Mouse (Mus musculus): ENCODE data around the gene Ccdc54.

Ccdc54 gene

DNA sequence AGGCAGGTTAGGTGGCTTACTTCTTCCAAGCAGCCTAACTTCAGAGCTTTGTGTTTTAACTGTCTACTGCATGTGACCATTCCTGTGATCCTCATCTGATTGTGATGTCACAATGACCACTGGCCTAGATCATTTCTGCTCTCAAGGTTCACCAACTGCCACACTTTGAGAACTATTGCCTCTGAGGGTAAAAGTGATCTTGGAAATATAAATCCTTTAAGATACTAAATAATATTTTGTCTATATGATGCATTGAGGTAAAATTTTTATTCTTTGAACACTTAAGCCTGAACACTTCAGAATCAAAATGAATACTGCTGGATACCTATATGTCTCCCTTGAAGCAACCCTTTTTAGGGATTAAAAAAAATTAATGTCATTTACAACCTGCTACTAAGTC lies at the start of gene Ccdc54:
Gene Ccdc54, minus strand, starts transcription at position 101 of the 400 bp plus-strand sequence.
- no peak for DNase-seq (ENCODE audit: low spot score)

DNA sequence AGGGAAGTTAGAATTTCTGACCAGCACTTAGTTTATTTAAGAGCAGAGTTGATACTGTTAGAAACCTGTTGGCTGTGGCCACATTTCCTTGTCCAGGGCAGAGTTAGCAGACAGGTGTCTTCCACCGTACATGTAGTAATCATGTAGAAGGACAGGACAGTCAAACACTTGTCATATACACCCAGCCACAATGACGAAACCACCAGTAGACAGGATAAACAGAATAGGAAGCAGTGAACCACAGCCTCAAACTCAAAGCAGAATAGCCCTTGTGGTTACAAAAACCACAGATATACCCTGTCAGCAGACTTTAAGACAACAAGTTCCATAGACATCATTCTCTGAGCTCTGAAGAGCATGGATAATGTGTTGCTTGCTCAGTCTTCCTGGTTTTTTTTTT lies 41.6 kb upstream of the Ccdc54 start:
- no peak for DNase-seq (ENCODE audit: low spot score)

DNA sequence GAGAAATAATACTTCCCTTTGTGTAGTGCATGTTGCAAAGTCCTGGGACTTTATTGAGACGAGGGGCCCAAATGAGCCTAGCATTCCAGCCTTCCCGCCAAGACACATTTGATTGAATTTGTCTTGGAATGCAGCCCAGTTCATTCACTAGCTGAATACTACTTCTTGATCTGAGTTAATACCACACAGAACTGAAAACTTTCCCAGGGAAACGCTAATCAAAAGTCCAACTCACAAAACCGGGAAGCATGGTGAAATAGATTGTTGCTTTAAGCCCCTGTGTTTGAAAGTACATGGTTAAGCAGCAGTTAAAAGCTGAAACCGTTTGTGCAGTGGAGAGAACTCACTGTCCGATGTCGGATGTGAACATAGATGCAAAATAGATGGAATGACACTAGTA lies 24.6 kb upstream of the Ccdc54 start:
- no peak for DNase-seq (ENCODE audit: low spot score)

DNA sequence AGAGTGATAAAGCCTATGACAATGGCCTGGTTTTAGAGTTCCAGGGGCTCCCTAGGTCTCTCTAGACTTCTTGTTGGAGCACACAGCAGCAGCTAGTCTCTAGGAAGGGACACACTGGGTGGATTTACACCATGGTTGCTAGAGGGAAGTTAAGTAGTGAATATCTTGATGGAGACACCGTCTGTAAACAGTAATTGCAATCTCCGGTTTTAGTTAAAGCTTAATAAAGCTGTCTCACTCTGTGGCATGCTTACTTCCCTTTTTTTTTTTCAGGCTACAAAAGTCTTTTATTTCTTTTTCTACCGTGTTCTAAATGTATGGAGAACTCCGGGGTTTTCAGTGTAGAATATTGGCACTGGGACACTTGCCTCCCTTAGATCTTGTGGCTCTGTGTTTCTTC lies 22.0 kb upstream of the Ccdc54 start:
- DNase-seq (ENCODE audit: low spot score) = no peak

DNA sequence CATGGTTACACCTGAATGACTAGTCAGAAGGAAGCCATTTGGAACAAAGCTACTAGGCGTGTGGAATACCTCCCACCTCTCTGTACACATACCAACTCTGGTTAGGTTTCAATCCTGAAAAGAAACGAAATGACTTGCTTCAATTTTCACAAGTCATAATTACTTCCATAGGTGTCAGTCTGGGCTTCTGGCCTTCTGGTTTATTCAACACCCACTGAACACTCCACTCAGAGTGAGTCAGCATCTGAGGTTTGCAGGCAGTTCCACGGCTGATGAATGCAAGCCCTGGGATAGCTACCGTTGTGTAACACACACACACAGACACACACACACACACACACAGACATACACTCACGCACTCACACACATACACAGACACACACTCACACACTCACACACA lies 19.6 kb upstream of the Ccdc54 start:
- DNase-seq (ENCODE audit: low spot score) = no peak

DNA sequence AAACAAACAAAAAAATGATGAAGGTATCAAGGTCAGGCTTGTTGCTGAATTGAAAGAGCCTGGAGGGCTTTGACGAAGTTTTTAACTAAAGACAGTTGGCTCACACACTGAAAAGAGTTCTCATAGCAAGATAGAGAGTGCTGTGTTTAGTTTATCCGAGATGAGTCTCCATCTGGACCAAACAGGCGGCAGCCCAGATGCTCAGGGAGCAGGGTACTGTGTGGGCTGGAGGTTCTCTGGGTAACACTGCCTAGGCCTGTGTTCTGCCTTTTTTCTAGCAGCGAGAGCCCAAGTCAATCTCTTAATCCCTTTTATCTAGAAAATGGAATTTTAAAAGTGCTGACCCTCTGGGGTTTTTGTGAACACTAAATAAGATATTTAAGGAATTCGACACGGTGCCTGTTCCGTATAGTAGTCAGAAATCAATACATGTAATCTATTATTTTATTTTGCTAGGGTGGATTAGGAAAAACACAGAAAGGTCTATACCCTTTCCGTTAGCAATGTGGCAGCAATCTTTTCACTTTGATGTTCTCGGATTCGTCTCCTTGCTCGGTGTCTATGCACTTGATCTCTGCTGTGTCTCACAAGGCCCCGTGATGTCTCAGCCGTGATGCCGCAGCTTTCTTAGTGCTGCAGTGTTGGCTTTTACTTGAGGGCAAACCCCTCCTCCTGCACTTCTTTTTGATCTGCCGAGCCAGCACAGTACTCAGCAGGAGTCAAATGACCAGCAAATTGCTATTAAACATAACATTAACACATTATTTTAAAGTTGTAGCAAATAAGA lies 17.0 kb upstream of the Ccdc54 start:
- DNase-seq (ENCODE audit: low spot score) = no peak

DNA sequence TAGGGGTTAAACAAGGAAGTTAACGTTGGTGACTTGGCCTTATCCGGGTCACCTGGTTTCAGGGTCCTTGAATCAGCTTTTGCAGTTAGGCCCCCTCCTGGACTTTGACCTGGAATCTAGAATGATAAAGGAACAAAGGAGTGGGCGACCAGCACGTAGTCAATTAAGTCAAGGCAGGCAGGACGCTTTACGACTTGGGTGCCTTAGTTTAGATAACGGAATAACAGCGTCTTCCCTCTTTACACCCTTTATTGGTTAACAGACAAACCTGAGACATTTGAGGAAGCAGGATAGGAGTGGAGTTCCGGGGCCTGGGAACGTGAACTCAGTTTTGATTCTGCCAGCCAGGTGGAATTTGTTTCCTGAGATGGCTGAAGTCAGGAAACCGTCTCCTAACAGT lies 13.9 kb upstream of the Ccdc54 start:
- DNase-seq (ENCODE audit: low spot score) = no peak

DNA sequence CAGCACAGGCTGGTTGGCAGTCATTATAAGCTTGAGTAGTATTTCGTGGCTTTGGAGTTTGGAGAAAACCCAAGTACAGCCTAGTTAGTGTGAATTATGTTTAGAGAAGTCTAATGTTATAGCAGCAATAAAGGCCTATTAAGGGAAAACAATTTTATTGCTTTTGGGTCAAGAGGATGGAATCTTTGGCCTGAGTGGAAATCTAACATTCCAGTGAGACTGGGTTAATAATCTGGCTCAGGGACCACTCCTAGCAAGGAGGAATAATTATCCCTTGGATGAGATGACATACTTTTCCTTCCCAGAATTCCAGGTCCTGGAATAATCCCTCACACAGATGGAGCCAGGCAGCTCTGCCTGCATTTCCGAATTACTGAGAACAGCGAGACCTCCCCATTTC lies 11.0 kb upstream of the Ccdc54 start:
- DNase-seq (ENCODE audit: low spot score) = no peak

DNA sequence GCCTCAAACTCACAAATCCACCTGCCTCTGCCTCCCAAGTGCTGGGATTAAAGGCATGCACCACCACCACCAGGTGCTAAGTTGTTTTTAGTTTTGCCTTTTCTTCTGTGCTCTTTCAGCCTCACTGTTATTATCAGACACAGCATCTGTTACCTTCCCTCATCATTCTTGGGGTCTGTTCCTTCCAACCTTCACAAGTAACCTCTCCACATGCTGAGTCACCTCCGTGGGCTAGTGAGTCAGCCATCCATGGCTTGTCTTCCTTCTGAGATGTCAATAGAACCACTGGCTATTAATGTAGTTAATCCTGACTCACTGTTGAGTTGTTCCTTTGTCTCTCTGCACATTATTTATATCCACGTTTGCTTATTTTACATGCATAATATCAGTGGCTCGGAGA lies 9.7 kb upstream of the Ccdc54 start:
- no peak for DNase-seq (ENCODE audit: low spot score)

DNA sequence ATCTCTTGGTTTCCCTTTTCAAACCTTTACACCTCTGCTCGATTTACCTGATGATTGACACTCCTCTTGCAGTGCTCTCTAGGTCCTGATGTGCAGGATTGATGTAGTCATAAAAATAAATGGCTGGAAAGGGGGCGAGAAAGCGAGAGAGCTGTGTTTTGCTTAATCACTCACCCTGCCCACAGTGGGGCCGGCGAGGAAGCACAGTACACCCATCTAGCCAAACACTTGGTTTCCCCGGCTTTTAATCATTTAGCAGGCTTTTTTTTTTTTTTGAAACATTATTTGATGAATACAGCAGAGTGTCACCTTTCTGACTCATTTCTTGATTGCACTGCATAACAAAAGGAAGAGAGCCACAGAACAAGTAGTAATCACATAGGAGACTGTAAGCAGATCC lies 5.7 kb upstream of the Ccdc54 start:
- no peak for DNase-seq (ENCODE audit: low spot score)

DNA sequence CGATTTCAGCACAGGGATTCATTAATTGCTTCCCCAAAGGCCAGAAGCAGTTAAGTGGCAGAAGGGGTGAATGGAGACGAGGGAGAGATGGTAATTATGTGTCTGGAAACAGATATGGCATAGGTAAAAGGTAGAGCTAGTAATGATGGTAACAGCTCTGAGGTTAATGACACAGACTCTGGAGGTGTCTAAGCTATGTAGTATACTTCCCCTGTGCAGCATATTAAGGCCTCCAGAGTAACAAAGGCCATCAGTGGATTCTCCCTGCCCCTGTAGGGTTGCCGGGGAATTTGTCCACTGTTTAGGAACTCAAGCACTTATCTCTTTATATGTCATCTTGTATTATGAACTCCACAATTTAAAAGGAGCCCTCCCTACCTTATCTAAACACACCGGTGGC lies 5.2 kb upstream of the Ccdc54 start:
- no peak for DNase-seq (ENCODE audit: low spot score)

DNA sequence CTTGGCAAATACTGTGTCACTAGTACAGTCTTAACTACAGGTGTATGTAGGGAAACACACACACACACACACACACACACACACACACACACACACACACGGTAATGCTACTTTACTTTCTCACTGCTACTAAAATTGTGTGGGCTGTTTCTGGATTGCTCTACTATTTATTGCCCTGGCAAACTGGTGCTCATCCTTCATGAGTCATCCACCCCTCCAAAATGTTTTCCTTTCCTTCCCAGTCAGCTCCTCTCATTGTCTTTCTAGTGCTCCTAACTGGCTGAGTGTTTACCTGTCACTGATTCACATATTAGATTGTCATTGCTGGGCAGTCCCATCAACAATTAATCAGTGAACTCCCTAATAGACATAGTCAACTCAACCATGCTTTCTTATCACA lies 3.9 kb upstream of the Ccdc54 start:
- no peak for DNase-seq (ENCODE audit: low spot score)

DNA sequence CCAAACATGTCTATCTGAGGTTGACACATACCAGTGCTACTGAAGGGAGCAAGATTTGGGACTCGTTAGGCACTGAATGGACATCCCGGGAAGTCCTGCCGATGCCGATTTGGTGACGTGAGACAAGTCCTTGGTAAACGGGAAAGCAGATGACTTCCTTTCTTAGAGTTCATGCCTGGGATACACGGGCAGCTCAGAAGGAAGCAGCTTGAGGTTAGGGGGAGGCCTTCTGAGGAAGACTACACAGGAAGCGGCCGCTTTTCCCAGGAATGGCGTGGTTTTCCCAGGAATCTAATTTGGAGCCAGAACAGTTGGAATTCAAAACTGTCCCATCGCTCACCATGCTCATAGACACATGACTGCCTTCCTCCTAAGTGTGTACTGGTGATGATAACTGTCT lies 2.4 kb upstream of the Ccdc54 start:
- no peak for DNase-seq (ENCODE audit: low spot score)

DNA sequence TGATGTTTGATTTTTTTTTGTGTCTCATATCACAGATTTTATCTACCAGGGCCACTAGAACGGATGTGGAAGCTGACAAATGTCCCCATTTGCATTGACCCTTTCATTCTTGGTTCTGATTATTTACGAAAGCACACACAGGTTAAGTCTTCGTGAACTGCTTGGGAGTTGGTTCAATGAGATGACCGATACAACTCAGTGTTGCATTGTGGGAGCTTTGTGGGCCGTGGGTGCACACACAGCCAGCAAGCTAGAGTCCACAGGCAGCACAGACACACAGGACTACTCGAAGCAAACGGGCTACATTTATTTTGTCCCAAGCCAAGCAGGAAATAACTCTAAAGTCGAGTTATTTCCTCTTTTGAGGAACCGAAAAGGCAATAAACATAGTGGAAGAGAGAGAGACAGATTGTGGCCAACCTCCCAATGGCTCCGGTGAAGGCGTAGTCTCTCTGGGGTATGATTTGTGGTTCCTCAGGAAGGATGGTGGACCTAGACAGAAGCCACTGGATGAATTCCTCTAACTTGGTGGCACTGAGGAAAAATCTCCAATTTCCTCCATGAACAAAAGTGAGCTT lies 1.3 kb downstream of the Ccdc54 start:
- DNase-seq (ENCODE audit: low spot score) = no peak

DNA sequence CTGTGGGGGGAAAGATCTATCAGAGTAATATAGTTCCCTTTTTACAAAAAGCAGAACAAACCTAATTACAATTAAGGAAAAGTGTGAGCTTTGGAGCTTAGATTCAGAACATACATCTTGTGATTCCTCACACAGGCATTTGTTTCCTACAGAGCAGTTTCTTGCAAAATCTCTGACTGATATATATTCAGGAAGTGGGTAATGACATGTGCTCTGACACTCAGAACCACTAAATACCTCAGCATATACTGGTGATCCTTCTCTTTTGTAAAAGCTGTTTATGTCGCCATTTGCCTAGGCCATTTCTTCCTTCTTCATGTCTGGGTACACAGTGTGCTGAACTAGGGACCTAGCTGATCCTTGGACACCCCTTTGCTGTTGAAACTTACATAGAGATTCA lies 2.8 kb downstream of the Ccdc54 start:
- peak; percentile 1 for DNase-seq (ENCODE audit: low spot score)

DNA sequence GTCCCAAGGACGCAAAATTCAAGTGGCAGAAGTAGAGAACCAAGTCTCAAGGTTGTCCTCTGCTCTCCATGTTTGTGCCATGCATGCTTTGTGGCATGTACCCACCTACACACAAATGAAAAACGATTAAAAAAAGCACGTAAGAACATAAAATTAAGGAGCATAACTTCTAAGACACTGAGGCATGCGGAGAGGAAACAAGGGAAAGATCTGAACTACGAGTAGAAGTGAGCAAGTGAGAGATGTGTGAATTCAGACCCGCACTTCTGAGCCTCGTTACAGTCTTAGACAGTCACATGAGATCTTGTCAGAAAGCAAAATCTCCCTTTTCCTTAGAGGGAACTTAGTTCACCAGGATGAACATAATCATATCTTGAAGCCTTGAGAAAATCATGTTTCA lies 3.8 kb downstream of the Ccdc54 start:
- DNase-seq (ENCODE audit: low spot score) = no peak

DNA sequence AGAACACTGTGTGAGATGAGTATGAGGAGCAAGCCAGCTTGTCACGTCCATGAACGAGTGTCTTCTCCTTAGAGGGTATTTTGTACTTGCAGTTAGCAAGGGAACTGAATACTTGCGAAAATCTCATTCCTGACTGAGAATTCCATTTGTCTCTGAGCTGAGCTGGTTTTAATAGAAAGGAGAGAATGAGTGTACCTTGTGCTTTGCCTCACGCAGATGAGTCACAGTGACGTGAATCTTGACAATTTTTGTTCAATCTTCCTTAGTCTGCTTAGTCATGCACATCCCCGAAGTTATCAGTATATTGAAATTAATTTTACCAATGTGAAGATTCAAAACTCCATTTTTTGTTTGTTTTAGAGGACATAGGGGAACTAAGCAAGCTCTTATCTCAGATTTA lies 12.6 kb downstream of the Ccdc54 start:
- no peak for DNase-seq (ENCODE audit: low spot score)

DNA sequence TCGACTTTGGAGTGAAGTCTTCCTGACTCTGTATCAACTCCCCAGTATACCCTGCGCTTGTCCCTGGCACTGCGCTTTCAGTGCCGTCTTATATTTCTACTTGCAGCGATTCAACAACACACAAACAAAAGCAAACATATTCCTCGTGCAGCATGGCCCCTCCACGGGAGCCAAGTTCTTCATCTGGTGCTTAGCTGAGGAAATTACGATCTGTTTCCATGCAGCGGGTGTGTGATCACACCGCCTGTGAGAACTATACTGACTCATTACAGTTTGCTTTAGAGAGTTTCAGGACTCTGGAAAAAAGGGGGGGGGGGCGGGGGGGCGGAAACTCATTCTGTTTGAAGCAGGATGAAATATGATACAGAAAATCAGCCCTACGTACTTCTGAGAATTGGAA lies 18.4 kb downstream of the Ccdc54 start:
- no peak for DNase-seq (ENCODE audit: low spot score)

DNA sequence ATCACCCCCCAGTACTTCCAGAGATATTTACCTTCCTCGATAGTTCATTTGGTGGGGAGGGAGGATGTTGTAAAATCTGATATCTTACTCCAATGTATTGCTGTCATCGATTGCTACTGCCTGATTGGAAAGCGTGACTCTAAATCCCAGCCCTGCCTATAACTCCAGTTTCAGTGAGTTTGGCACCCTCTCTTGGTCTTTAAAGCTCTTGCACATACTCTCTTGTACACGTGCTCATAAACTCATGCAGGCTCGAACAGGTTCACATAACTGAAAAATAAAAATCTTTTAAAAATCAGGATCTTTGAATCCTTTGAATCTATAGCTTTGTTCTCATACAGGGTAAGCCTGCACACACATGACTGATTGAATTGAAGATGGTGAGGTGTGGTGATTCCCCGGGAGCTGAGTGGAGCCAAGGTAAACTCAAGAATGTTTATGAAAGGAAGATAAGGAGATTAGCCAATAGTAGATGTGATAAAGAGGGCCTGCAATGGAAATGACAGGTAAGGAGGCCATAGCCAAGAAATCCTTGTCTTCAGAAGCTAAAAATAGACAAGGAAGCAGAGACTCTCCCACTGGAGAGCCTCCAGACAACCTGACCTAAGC lies 31.7 kb downstream of the Ccdc54 start:
- DNase-seq (ENCODE audit: low spot score) = no peak

DNA sequence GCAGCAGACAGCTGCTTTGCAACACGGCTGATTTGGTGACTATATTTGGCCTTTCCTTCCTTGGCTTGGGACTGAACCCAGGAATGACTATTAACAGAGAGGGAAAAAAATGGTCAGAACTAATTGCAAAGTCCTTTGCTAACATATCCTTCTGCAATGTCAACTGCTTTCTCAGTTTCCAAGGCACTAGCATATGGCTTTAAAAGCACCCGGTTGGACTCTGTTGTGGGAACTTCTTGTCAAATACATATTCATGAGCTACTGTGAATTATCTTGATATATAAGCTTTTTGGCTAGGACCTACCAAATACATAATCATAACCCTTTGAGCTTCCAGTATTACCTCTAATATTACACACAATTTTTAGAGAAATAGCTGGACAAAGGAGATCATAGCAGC lies 37.1 kb downstream of the Ccdc54 start:
- no peak for DNase-seq (ENCODE audit: low spot score)

DNA sequence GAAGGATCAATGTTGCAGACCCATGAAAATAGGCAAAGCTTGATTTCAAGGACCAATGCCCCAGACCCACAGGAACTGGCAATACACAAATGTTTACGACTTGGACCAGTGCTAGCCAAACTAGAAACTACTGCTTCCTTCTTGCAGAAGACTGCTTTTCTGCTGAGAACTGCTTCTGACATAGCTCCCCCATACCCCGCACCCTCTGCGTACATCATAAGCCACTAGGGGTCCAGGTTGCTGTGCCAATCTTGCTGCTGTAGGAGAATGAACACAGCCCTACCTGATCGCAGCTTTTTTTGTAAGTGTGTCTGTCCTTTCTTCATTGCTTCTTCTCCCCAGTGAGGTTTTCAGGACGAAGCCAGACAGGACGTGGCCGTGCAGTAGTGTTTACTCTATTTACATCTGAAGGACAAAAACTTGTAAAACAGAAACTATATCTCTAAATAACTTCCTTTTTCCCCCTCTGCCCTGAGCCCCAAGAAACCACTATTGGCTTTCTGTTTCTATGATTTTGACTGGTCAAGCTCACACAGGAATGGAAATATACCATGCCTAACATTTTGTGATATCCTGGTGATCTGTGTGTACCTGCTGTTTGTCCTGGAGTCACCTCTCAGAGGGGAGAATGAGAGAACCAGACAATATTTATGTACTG lies 39.0 kb downstream of the Ccdc54 start:
- no peak for DNase-seq (ENCODE audit: low spot score)

DNA sequence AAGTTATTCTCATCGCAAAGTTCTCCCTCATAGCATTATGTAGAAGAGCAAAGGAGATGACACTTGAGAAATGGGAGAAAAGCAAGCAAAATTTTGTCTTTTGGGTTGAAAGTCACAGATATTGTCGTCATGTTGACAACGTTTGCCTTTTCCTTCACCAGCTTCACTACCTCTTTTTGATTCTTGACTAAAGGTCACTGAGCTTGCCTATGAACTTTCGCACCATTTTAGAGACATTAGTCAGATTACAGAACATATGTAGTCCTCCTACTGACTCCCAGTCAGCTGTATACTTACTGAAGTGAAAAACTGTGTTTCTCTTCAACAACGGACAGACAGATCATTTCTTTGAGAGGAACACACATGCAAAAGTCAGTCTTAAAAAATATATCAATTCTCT lies 40.0 kb downstream of the Ccdc54 start:
- peak; percentile 8 for DNase-seq (ENCODE audit: low spot score)

All from lung, postnatal 25 days (tissue).